Mouse (Mus musculus) MEL-GATA-1-ER (cell line): Measurements from ENCODE around the gene Rps3a1.

Experiments
- DNase-seq: peaks from one replicate; pipeline ENCODE4 v3.0.0-alpha.2; 2012; ENCODE audit warnings: low read depth; ENCODE audit errors: extremely low read depth

The Rps3a1 gene

GRCm38 (mm10) chr3:86142263-86142933 lies at the start of gene Rps3a1:
Gene Rps3a1, minus strand, starts transcription at chr3:86142702.
- DNase-seq: peak; percentile 95

DNA sequence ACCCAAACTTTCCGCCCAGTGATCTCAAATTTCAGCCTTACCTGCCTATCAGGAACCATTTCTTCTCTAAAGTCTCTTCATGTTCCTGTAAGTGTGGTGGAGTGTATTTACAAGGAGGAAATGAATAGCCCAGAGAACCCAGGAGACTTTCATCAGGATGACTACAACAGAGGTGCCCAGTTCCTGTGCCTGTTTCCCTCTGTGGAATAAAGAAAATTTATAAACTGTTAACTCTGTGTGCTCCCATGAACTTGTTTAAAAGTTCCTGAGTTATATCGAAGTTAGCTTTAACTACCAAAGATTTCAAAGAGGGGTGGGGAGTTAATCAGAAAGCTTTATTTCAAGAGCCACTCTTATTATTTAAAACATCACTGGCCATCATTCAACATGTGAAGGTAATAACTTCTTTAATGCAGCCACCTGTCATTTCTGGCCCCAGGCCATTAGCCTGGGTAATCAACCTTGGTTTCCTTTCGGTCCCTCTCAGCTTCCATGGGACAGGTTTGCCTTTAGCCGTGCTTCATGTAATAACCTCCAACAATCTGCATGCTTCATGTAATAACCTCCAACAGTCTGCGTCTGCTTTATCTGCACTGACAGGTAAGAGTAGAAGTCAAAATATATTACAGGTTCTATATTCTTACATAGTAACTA lies 45.4 kb upstream of the Rps3a1 start:
- no peak for DNase-seq

DNA sequence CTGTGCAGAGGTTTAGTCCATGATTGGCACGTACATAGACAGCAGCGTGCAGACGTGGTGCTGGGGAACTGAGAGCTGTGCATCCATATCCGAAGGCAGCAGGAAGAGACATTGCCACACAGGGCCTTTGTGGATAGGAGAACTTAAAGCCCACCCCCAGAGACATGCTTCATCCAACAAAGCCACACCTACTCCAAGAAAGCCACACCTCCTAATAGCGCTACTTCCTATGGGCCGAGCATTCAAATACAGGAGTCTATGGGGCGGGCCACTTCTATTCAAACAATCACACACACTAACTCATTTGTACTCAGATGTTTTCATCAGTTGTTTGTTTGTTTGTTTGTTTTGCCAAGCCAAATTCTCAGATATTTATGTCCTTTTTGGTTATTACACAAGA lies 42.0 kb upstream of the Rps3a1 start:
- no peak for DNase-seq

DNA sequence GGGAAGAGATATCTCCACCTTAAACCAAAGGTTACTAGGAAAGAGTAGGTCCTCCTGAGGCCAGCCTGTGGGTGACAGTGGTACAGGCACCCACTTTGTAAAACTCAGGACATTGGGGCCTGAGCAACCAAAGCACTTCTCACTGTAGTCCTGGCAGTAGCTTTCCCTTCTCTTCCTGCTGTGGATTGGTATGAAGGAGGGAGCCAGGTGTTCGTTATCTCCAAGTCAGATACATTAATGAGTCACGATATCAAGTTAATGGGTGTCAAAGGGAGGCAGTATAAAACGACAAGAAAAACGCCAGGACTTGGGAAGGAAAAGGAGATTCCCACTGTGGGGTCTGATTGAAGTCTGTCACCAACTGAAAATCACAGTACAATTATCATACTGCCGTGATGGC lies 38.6 kb upstream of the Rps3a1 start:
- DNase-seq: no peak

GRCm38 (mm10) chr3:86179714-86180113 lies 37.2 kb upstream of the Rps3a1 start:
- DNase-seq: no peak

DNA sequence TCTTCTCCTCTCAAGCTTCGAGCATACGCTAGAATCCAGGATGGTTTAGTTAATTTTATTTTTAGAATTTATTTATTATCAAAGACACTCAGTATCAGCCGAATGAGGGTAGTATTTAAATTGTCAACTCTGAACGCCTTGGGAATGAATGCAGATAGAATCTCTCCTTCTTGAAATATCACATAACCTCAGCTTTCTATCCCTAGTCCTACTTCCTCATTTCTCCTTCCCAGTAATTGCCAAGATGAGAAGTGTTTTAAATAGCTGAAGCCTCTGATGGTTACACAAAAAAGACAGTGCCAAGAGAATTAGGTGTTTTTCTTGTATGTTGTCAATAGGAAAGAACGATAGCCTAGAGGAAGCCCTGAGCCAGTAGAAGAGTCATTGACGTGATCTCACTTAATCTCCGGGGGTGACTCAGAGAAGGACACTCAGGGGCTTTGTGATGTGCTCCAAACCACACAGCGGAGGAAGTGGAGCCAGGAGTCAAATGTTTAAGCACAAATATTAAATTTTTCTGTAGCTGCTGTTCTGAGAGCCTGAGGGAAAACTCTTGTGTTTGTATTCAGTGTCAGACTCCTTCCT lies 26.4 kb upstream of the Rps3a1 start:
- DNase-seq: peak; percentile 52

DNA sequence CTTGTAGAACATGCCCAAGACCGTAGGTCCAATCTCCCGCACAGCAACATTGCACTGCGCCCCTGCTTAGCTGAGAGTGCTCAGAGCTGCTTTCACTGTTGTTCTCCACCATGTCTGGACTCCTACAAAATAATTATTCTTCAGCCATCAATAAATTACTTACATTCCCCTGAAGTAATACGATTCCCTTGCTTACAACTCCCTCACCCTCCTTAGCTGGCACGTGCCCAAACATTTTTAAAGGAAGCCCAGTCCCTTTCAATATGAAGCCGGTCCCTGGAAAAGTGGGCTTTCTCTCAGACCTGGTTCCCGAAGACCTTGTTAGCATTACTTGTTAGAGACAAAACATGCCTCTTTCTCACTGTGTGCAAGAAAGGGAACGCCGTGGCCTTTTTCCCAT lies 7.0 kb upstream of the Rps3a1 start:
- no peak for DNase-seq

GRCm38 (mm10) chr3:86149063-86149462 lies 6.6 kb upstream of the Rps3a1 start:
- no peak for DNase-seq

- DNase-seq: no peak
These were observed 841 bp upstream of the Rps3a1 start for GRCm38 (mm10) chr3:86143343-86143742.

GRCm38 (mm10) chr3:86142934-86143317 lies 424 bp upstream of the Rps3a1 start:
- DNase-seq: peak; percentile 56

DNA sequence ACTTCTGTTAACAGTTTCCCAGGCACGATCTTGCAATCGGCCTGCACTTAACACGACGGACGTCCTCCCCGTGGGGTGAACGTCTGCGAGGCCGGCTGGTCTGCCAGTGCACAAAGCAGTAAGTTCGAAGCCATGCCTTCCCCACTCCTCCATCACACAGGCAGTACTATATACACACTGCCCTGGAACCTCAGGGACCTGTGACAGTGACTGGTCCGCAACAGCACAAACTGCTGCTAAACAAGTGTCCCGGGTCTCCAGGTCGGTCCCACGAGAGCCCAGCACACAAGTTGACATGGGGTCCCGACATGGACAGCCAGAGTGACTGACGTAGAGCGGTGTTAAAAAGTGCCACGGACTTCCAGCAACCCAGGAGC lies 628 bp downstream of the Rps3a1 start:
- DNase-seq: no peak

GRCm38 (mm10) chr3:86141366-86141765 lies 1.1 kb downstream of the Rps3a1 start:
- DNase-seq: no peak

DNA sequence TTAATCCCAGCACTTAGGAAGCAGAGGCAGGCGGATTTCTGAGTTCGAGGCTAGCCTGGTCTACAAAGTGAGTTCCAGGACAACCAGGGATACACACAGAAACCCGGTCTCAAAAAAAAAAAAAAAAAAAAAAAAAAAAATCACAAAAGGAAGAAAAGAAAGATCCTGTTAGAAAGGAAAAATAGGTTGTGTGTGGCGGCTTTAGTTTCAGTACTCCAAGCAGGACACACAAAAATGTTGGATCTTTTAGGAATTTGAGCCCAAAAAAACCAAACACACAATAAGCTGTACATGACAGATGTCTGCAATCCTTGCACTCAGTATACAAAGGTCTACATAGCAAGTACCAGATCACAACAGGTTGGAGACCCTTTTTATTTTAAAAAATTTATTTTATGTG lies 2.8 kb downstream of the Rps3a1 start:
- no peak for DNase-seq

GRCm38 (mm10) chr3:86136936-86137574 lies 5.4 kb downstream of the Rps3a1 start:
- DNase-seq: no peak

DNA sequence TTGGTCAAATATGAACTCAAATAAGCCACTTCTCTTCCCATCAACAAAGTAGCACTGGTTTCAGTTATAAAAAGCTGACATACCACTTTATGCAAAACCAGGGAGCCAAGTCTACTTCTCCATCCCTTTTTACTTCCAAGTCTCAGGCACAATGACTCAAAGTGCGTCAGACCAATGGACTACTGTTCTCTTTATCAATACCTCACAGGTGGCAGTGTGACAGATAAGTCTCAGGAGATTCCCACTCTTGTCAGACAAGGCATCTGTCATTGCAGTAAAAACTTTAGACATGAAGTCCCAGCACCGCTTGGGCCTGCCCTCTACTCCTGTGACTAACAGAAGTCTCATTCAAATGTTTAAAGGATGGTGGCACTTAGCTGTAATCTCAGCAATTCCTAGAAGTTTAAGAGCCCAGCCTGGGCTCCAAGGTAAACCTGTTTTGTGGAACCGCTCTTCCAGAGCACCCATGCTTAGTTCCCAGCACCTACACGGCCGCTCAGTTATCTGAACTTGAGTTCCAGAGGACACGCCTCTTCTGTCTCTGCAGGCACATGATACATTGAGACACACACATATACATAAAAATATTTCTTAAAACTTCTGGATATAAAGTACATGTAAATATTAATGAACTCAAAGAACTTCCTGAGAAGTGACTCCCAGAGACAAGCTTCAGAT lies 6.5 kb downstream of the Rps3a1 start:
- DNase-seq: no peak

GRCm38 (mm10) chr3:86134939-86135638 lies 7.4 kb downstream of the Rps3a1 start:
- no peak for DNase-seq

GRCm38 (mm10) chr3:86129757-86130156 lies 12.7 kb downstream of the Rps3a1 start:
- DNase-seq: no peak

DNA sequence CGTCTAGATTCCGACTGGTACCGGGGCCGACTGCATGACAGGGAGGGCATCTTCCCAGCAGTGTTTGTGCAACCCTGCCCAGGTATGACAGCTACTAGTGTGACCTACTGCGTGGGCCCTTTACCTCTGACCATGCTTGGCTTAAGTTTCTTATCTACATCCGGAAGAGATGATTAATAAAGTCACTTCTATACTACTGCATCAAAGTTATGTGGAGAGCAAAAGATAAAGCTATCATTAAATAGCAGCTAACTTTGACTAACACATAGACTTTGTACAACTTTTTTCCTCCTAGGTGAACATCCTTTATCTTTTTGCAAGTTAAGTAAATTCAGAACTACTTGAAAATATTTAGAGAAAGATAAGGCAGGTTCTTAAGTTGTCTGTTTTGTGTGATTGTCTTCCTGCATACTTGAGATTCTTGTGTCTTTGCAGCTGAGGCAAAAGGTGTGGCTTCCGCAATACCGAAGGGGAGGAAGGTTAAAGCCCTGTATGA lies 19.2 kb downstream of the Rps3a1 start:
- no peak for DNase-seq

GRCm38 (mm10) chr3:86122156-86122555 lies 20.3 kb downstream of the Rps3a1 start:
- DNase-seq: no peak

DNA sequence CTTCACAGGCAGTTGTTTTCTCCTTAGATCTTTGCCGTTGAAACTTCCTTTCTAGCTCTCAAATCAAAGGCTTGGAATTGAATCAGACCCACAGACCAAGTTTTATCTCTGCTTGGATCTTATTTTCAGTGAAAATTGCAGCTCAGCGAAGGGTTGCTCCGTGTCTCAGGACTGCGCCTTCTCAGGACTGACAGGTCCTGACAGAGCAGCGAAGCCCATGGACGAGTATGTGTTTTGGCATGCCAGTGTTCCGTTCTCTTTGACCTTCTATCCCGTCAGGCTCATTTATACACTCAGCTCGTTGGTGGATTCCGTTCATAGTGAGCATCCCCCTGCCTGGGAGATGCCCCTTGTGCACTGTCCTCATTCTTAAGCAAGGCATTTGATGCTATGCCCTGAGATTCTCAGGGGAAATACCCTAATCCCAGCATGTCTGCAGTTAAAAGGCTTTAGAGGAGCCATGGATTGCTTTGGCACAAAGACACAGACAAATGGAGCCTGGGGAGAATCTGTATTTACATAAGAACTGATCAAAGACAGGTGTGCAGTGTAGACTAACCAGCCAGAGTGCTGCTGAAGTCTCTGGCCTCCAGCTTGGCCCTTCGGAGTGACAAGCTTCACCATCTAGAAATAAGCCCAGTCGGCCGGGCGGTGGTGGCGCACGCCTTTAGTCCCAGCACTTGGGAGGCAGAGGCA lies 23.1 kb downstream of the Rps3a1 start:
- no peak for DNase-seq
